Mouse (Mus musculus) left cerebral cortex, adult 9 months (tissue): ENCODE data around the gene Kpnb1.
"Not testable (repeated sequence)": the region's sequence is repeated elsewhere in the genome, so short reads cannot be mapped to it uniquely, and the experiment has no call there.

ENCODE experiments used
- DNase-seq, 2 experiments: peaks; one replicate each; pipeline ENCODE4 v3.0.0; 2022; ENCODE audit warnings: low spot score in 2 of 2

Kpnb1 gene

DNA sequence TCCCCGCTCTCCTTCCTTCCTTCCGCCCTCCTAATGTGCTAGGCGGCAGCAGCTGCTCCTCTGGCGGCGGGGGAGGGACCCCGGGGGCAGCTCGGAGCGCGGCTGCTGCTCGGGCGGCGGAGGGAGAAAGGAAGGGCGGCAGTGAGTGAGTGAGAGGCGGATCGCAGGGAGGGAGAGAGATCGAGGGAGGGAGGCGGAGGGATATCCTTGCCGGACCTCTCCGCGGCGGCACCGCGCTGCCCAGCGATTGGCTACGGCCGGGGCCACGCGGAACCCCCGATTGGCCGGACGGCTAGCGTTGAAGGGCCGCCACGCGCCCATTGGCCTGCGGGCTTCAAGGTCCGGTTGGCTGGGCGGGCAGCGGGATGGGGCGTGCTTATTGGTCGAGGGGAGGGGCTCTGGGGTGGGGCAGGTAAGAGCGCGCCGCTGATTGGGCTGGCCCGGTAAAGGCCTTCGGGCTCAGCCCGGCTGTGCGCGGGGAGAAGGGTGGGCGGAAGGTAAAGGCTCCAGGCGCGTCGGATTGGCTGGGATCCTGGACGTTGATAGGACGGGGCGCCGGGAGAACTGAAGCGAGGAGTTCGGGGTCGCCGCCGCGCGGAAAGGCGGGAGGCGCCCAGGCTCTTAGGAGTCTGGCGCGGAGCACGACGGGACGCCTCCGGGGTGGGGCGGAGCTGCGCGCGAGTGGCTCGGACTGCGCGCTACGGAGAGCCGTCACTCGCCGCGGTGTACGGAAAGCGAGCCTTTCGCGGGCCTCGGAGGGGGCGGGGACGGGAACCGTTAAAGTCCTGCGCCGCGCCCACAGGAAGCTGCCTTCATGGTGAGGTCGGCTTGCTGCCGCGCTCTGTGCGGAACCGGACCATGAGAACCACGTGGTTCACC is at the start of gene Kpnb1:
Gene Kpnb1, minus strand, starts transcription at position 118 of the 879 bp plus-strand sequence.
- peak; percentile 97 to 98 for DNase-seq

DNA sequence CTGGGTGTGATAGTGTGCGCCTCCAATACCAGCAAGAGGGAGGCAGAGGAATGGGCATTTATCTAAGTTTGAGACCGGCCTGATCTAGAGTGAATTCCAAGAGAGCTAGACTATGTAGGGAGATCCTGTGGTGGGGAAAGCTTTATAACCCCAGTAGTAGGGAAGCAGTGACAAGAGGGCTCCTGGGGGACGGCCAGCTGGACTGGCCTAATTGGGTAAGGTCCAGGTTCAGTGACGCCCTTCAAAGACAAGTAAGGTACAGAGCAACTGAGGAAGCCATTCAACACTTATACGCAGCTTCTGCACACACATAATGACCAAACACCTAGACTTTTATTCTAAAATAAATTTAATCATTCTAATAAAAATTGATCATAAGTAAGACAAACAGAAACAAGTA is 44.8 kb upstream of the Kpnb1 start:
- DNase-seq = no peak

DNA sequence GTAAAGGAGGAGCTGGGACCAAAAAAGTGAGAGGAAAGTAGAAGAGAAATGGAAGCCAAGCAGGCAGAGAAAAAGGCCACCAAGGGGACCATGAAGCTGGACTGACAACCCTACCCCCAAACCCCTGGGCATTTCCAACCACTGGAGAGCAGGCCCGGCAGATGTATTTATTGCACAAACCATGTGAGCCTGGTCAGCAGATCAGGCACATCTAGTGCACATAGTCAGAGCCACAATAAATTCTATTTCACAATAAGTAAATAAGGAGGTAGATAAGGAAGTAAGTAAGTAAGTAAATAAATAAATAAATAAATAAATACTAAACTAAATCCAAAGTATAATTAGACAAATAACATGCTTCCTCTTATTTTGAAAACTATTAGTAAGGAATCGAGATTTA is 41.7 kb upstream of the Kpnb1 start:
- no peak for DNase-seq

- DNase-seq = no peak
Measured at GRCm38 (mm10) chr11:97228985-97229384, 41.3 kb upstream of the Kpnb1 start.

- DNase-seq = no peak
Measured at GRCm38 (mm10) chr11:97226131-97226530, 38.5 kb upstream of the Kpnb1 start.

- no peak for DNase-seq
Measured at GRCm38 (mm10) chr11:97223485-97223884, 35.8 kb upstream of the Kpnb1 start.

DNA sequence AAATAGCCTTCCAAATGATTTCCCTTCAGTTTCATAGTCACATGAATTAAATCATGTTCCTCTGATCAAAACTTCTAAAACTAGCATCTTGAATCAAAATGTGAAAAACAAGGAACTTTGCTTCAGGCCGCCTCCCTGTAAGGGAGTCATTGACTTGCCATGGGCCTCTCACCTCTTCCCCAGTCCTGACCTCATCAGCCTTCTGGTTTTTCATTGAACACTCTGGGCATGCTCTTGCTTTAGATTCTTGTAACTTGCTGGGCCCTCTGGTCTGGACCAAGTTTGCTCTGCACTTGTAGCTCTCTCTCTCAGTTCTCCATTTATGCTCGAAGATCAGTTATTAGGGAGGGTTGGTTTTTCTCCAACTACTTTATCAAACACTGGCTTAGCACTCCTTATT is 33.9 kb upstream of the Kpnb1 start:
- DNase-seq = no peak

DNA sequence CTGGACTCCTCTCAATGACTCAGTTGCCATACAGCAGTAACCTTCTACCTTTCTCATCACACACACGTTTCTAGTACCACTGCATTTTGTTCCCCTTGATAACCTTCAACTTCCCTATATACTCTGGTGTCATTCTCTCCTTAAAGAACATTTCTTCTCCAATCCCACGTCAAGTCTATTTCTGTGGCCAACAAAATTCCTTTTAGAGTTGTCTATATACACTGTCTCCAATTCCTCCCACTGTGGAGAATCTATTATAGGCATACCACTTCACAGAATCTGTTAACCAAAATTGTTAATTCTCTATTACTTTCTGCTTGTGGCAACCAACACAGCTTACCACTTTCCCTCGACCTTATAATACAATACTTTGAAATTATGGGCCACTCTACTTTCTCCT is 32.5 kb upstream of the Kpnb1 start:
- peak in 1 of 2 experiments; percentile 5 for DNase-seq

DNA sequence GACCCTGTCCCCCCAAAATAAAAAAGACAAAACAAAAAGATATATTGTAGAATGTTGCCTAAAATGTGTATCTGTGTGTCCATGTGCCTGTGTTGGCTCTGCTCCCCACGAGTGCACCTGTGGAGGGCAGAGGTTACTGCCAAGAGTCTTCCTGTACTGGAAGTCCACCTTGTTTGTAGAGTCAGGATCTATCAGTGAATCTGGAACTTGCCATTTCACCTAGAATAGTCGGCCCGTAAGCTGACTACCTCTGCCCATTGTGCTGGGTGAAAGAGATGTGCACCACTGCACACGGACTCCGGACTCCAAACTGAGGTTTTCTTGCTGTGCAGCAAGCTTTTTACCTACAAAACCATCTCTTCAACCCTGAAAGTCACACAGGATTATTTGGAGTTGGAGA is 26.7 kb upstream of the Kpnb1 start:
- no peak for DNase-seq

DNA sequence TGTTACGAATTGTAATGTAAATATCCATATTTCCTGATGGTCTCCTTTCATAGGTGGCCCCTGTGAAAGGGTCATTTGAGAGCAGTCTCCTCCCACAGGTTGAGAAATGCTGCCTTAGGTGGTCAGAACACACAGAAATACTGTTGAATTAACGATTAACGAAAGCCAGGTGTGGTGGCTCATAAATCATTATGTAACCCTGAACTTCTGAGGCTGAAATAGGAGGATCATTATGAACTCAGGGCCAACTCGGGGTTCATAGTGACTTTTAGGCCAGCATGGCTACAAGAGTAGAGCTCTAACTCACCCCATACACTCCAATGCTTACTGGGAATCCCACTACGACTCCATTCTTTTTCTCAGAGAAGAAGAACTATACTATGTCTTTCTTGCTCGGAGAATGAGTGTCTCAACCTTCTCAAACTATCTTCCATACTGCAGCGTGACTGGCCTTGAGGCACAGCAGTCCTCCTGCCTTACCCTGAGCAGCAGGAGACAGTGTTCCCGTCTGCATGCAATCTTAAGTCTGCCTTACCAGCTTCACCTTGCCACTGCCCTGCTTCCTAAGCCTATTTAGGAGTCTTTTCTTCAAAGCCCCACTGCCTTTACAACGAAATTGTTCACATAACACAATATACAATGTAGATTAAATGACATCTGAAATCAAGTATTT is 23.2 kb upstream of the Kpnb1 start:
- DNase-seq = no peak

- peak in 1 of 2 experiments; percentile 73 for DNase-seq
Measured at GRCm38 (mm10) chr11:97207011-97207422, 19.3 kb upstream of the Kpnb1 start.

- no peak for DNase-seq
Measured at GRCm38 (mm10) chr11:97199519-97199918, 11.8 kb upstream of the Kpnb1 start.

DNA sequence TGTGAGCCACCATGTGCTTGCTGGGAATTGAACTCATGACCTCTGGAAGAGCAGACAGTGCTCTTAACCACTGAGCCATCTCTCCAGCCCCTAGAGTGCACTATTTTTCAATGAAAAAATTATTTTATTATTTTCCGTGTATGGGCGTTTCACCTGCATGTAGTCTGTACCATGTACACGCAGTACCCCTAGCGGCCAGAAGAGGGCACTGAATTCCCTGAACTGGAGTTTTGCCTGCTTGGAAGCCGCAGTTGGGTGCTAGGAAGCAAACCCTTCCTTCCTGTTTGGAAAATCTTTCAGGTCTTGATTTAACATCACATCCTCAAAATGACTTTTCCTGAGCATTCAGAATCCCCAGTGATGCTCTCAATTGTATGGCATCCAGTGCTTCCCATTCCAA is 10.9 kb upstream of the Kpnb1 start:
- DNase-seq = no peak

DNA sequence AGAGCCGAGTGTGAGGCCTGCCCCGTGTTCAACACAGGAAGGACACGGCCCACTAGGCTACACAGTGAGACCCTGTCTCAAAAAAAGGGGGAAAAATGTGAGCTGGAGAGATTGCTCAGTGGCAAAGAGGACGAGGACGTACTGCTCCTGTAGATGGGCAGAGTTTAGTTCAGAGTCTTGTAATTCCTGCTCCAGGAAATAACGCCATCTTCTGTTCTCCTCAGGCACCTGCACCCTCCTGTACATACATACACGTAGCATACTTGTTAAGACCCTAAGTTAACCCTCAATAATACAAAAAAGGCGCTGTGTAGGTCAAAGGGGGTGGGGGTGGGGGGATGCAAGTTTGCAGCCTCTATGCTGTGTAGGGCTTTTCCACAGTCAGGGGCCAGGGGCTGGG is 9.3 kb upstream of the Kpnb1 start:
- DNase-seq = no peak

DNA sequence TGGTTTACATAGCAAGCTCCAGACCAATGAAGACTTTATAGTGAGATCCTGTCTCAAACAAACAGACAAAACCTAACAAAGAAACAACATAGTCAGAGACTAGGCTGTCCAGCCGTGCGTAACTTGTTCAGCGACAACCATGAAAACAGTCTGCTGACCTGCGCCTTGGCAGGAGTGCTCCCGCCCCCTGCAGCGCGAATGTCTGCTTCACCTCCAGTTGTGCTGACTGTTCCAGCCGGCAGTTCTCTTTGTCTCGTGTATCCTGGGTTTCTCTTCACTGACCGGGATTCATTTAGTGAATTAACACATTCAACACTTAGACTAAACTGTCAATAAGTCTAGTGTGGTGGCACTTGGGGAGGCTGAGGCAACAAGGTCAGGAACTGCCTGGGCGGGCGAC is 8.9 kb upstream of the Kpnb1 start:
- no peak for DNase-seq

- DNase-seq = no peak
Measured at GRCm38 (mm10) chr11:97192621-97192951, 4.9 kb upstream of the Kpnb1 start.

GRCm38 (mm10) chr11:97191915-97192620 is 4.4 kb upstream of the Kpnb1 start:
- no peak for DNase-seq

GRCm38 (mm10) chr11:97190992-97191391 is 3.3 kb upstream of the Kpnb1 start:
- DNase-seq = no peak

- not testable (repeated sequence) for DNase-seq
Measured at GRCm38 (mm10) chr11:97189645-97190044, 2.0 kb upstream of the Kpnb1 start.

DNA sequence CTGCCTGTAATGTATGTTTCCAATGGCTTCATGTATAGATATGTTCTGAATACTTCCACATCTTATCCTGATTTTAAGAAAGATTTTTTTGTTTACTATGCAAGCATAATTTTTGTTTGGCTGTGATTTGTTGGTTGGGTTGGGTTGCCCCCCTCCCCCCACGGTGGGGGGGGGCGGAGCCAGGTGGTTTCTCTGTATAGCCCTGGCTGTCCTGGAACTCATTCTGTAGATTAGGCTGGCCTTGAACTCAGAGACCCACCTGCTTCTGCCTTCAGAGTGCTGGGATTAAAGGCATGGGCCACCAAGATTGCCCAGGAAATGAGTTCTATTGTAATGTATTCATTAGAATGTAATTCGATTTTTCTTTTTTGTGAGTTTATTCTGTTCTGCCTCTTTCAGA is 1.6 kb upstream of the Kpnb1 start:
- no peak for DNase-seq

DNA sequence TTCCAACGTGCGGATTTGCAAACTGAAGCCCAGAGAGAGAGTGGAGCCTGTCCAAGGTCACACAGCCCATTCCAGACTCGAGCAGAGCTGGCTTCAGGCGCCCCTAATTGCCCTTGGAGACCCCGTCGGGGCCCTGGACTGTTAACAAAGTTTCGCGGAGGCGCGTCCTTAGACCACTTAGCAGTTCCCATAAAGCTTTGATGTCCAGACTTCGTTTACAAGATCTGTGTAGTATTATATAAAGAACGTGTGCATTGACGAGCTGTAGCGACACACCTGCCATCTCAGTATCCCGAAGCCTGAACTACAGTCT is 918 bp upstream of the Kpnb1 start:
- no peak for DNase-seq

DNA sequence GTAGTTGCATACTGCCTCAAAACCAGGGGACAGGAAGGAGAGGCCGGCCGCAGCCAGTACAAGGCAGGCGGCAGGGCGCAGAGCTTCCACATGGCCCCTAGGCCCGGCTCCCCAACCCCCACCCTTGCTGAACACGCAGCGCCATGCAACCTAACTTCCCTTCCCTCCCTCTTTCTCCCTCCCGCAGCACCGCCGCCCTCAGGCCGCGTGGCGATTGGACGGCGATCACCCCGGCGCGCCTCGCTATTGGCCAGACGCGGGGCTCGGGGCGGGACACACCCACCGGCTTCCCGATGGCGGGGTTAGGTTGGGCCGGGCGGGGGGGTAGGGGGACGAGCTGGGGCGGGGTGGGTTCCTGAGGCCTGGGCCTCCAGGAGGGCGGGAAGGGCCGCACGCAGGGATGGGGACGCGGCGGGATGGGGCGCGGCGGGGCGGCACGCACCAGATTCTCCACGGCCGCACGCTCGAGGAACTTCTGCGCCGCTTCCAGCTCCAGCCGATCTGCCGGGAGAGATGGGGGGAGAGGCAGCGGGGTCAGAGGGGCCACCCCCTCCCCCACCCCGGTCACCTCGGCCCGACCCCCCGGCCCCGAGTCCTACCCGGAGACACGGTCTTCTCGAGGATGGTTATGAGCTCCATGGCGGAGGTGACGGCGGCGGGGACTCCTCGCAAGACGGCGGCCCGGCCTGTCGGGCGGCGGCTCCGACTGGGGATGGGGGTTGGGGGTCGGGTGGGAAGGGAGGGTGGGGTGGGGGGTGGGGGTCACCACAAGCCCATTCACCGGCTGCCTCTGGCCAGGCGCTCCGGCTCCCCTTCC is 526 bp downstream of the Kpnb1 start:
- DNase-seq = peak; percentile 89 to 97
